Mouse (Mus musculus) cerebellum, adult 2 months (tissue): ENCODE results near the gene Rtel1.

Source experiments
- CTCF ChIP-seq: fragments of 200-500 bp; IDR thresholded peaks from 2 replicates; pipeline ENCODE4 v1.5.1; 2011; ENCODE audit warnings: low read depth, mild to moderate bottlenecking, control low read depth, low read length, moderate library complexity, borderline replicate concordance; ENCODE audit not compliant: insufficient read depth
- POLR2A ChIP-seq: fragments of 200-500 bp; IDR thresholded peaks from 2 replicates; pipeline ENCODE4 v1.6.1; 2011; ENCODE audit warnings: low read length, control low read depth, borderline replicate concordance; ENCODE audit not compliant: insufficient read depth

DNA sequence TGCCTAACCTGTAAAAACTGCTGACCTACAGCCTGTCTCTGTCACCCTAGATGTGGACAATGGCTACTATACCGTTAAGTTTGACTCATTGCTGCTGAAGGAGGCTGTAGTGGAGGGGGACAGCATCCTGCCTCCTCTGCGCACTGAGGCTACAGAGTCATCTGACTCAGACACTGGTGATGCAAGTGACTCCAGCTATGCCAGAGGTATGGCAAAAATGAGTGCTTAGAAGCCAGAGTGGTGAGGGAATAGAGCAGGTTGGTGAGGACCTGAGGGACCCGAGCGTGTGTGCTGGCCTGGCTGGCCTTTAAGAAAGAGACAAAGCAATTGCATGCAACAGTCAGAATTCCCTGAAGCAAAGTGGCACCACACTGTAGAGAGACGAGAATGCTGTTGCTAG, 59.2 kb downstream of the Rtel1 start:
- no peak for TF ChIP-seq POLR2A
- TF ChIP-seq CTCF: no peak
